Mouse (Mus musculus) small intestine, adult 2 months (tissue): ENCODE results near the gene Scrn1.

Experiments
- CTCF ChIP-seq: fragments of 200-500 bp; IDR thresholded peaks from 2 replicates; pipeline ENCODE4 v1.5.1; 2012; ENCODE audit warnings: low read depth, mild to moderate bottlenecking, control low read depth, inconsistent platforms, low read length, moderate library complexity, mixed read lengths; ENCODE audit not compliant: insufficient replicate concordance, insufficient read length; ENCODE audit errors: extremely low read depth
- POLR2A ChIP-seq: fragments of 200-500 bp; IDR thresholded peaks from 2 replicates; pipeline ENCODE4 v1.6.1; 2012; ENCODE audit warnings: low read depth, mild to moderate bottlenecking, control low read depth, inconsistent platforms, low read length, moderate library complexity

DNA sequence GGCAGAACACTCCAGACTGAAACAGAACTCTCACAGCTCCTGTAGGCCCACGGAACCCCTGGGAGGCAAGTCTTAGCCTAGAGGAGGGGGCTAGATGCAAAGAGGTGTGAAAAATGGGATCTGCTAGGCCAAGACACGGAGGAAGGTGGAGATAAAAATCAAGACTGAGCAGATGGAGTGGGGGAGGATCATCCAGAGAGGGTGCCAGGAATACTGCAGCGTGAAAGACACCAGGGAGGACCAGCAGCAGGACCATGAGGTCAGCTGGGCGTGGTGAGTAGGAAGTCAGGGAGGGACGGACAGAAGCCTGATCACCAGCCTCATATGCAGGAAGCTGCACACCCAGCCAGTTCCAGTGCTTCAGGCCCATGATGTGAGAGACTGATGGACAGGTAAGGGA, 47.5 kb downstream of the Scrn1 start:
- TF ChIP-seq CTCF (no peak), POLR2A (no peak)
